Mouse (Mus musculus) hindbrain, embryonic 12.5 days (tissue): ENCODE measurements around the gene Relt. TPM values are rescaled to one million over a fixed set of nuclear protein-coding genes. Genes with fewer than 3 reads are reported as not detected.
"Not testable (repeated sequence)": the region's sequence is repeated elsewhere in the genome, so short reads cannot be mapped to it uniquely, and the experiment has no call there.

Experiments
- ATAC-seq: fragments of 200-750 bp; cut with Nextera tagmentation; 2 replicates; pipeline ENCODE4 v1.8.0; 2017; ENCODE audit warnings: moderate TSS enrichment; ENCODE audit not compliant: low FRiP score
- H3K27ac ChIP-seq: fragments of 300-500 bp; sonication (generic); 2 replicates; pipeline ENCODE4 v1.5.1; 2016; ENCODE audit warnings: mild to moderate bottlenecking
- H3K27me3 ChIP-seq: fragments of 300-500 bp; sonication (generic); 2 replicates; pipeline ENCODE4 v1.6.1; 2016; ENCODE audit warnings: mild to moderate bottlenecking
- H3K36me3 ChIP-seq: fragments of 300-500 bp; sonication (generic); 2 replicates; pipeline ENCODE4 v1.6.1; 2016; ENCODE audit warnings: mild to moderate bottlenecking
- H3K4me1 ChIP-seq: fragments of 300-500 bp; sonication (generic); 2 replicates; pipeline ENCODE4 v1.6.1; 2016
- H3K4me2 ChIP-seq: fragments of 300-500 bp; sonication (generic); replicated peaks from 2 replicates; pipeline ENCODE4 v1.6.1; 2016; ENCODE audit warnings: mild to moderate bottlenecking
- H3K4me3 ChIP-seq: fragments of 300-500 bp; sonication (generic); 2 replicates; pipeline ENCODE4 v1.5.1; 2016; ENCODE audit warnings: mild to moderate bottlenecking
- H3K9ac ChIP-seq: fragments of 300-500 bp; sonication (generic); 2 replicates; pipeline ENCODE4 v1.6.1; 2016; ENCODE audit warnings: mild to moderate bottlenecking, moderate library complexity
- H3K9me3 ChIP-seq: fragments of 300-500 bp; sonication (generic); replicated peaks from 2 replicates; pipeline ENCODE4 v1.6.1; 2016; ENCODE audit warnings: mild to moderate bottlenecking
- WGBS: fragments of 180-500 bp; shearing (Covaris S2); methylation state at CpG from one replicate; pipeline ENCODE4 v1.1.7; 2016; 5-methylcytosine and 5-hydroxymethylcytosine counted together
- polyA plus RNA-seq: library from polyadenylated mRNA; unstranded; fragments of >200 nt; fragmentation: Nextera tagmentation; extraction: Ambion mirVana; gene quantifications from 2 replicates; pipeline ENCODE4 v1.2.1, GENCODE M21; 2016

Relt gene
- polyA plus RNA-seq, 1 experiment from 2014 or later = 3.6 TPM

- no peaks in the 10 kb centered on the region for H3K36me3 ChIP-seq
- no peak for ATAC-seq
- no peak overlapping the region for H3K4me3 ChIP-seq
- 47% methylated on average over 6 of the region's 6 CpGs for WGBS
- H3K27ac ChIP-seq = no peak overlapping the region
- no peaks in the 10 kb centered on the region for H3K9me3 ChIP-seq
- H3K4me2 ChIP-seq = no peak overlapping the region
- H3K9ac ChIP-seq = no peak overlapping the region
- H3K27me3 ChIP-seq = no peaks in the 10 kb centered on the region
- peaks cover 30% of the 10 kb centered on the region for H3K4me1 ChIP-seq
Measured at GRCm38 (mm10) chr7:100854137-100854814, 9.0 kb downstream of the Relt start.

- WGBS = 72% methylated on average over 3 of the region's 3 CpGs
Measured at GRCm38 (mm10) chr7:100853396-100853795, 9.8 kb downstream of the Relt start.

DNA sequence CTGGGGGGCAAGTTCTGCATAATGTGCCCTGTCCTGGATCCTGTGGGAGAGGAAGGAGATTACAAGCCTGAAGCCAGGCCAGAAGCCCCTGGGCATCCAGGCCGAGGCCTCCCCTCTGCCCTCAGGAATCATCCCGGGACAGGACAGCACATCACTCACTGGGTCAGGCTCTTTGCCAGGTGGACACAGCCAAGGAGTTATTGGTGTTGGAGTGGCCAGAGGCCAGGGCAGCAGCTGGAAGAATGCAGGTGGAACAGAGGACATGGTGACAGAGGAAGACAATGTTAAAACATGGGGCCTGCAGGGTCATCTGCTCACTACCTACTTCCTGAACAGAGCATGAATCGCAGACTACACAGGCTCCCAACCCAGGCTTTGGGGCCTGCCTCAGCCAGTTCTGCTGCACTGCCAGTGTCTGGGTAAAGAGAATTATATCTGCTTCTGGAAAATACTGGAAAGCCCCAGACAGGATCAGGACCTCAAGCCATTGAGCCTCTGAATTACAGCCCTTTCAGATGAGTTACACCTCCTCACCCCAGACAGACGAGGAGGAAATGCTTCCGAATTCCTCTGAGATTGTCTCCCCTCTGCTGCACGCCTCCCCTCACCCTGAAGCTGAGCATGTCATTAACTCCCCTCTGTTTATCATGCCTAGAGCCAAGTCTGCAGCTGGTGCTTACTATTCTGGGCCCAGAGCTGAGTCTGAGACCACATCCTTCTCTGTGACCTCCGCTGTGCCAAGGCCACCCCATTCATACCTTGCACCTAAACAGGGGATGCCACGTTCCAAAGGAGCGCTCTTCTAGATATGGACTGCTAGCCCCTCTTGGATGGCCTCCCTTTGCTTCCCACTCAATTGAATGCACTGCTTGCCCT is 11.5 kb downstream of the Relt start:
- no peaks in the 10 kb centered on the region for H3K9me3 ChIP-seq
- H3K9ac ChIP-seq = no peak overlapping the region
- WGBS = 75% methylated on average over 9 of the region's 9 CpGs
- H3K27me3 ChIP-seq = no peaks in the 10 kb centered on the region
- H3K27ac ChIP-seq = no peak overlapping the region
- H3K36me3 ChIP-seq = no peaks in the 10 kb centered on the region
- H3K4me3 ChIP-seq = no peak overlapping the region
- H3K4me2 ChIP-seq = no peak overlapping the region
- ATAC-seq = no peak
- peaks cover 26% of the 10 kb centered on the region for H3K4me1 ChIP-seq

More at GRCm38 (mm10) chr7:100853396-100853795, 9.8 kb downstream of the Relt start:
- Histone ChIP-seq H3K4me2 (no peak overlapping the region), H3K36me3 (no peaks in the 10 kb centered on the region), H3K9ac (no peak overlapping the region), H3K27ac (no peak overlapping the region), H3K4me3 (no peak overlapping the region), H3K4me1 (peaks cover 30% of the 10 kb centered on the region), H3K9me3 (no peaks in the 10 kb centered on the region), H3K27me3 (no peaks in the 10 kb centered on the region)
- no peak for ATAC-seq

GRCm38 (mm10) chr7:100849508-100849907 is 13.7 kb downstream of the Relt start:
- H3K4me3 ChIP-seq = no peak overlapping the region
- no peaks in the 10 kb centered on the region for H3K27me3 ChIP-seq
- no peak overlapping the region for H3K4me2 ChIP-seq
- ATAC-seq = no peak
- H3K36me3 ChIP-seq = no peaks in the 10 kb centered on the region
- no peaks in the 10 kb centered on the region for H3K9me3 ChIP-seq
- no peak overlapping the region for H3K9ac ChIP-seq
- WGBS = 95% methylated on average over 2 of the region's 2 CpGs
- no peak overlapping the region for H3K27ac ChIP-seq
- H3K4me1 ChIP-seq = peaks cover 21% of the 10 kb centered on the region

- no peaks in the 10 kb centered on the region for H3K9me3 ChIP-seq
- WGBS = 32% methylated on average over 6 of the region's 6 CpGs
- peaks cover 16% of the 10 kb centered on the region for H3K4me1 ChIP-seq
- ATAC-seq = no peak
- H3K27me3 ChIP-seq = no peaks in the 10 kb centered on the region
- no peak overlapping the region for H3K9ac ChIP-seq
- no peak overlapping the region for H3K4me2 ChIP-seq
- H3K4me3 ChIP-seq = no peak overlapping the region
- no peaks in the 10 kb centered on the region for H3K36me3 ChIP-seq
- no peak overlapping the region for H3K27ac ChIP-seq
Measured at GRCm38 (mm10) chr7:100848744-100849143, 14.5 kb downstream of the Relt start.

- no peaks in the 10 kb centered on the region for H3K27me3 ChIP-seq
- WGBS = 86% methylated on average over 6 of the region's 6 CpGs
- no peak overlapping the region for H3K27ac ChIP-seq
- ATAC-seq = no peak
- peaks cover 13% of the 10 kb centered on the region for H3K4me1 ChIP-seq
- no peaks in the 10 kb centered on the region; the same call in 1 of the 2 replicates for H3K36me3 ChIP-seq
- no peak overlapping the region for H3K4me2 ChIP-seq
- no peak overlapping the region for H3K4me3 ChIP-seq
- no peak overlapping the region for H3K9ac ChIP-seq
- no peaks in the 10 kb centered on the region for H3K9me3 ChIP-seq
Measured at GRCm38 (mm10) chr7:100847131-100847530, 16.1 kb downstream of the Relt start.

- H3K27ac ChIP-seq, H3K4me3 ChIP-seq, ATAC-seq, H3K36me3 ChIP-seq, H3K9me3 ChIP-seq, H3K4me2 ChIP-seq, H3K9ac ChIP-seq, H3K27me3 ChIP-seq, H3K4me1 ChIP-seq: not testable (repeated sequence)
- WGBS = 84% methylated on average over 7 of the region's 7 CpGs
Measured at GRCm38 (mm10) chr7:100846033-100846432, 17.2 kb downstream of the Relt start.

- Histone ChIP-seq H3K4me1 (0 out of 2 replicates have a peak, but pooled peaks cover 2% of the 10 kb centered on the region), H3K9ac (no peak overlapping the region), H3K9me3 (no peaks in the 10 kb centered on the region), H3K4me3 (no peak overlapping the region), H3K27me3 (no peaks in the 10 kb centered on the region), H3K4me2 (no peak overlapping the region), H3K27ac (no peak overlapping the region), H3K36me3 (peaks cover 3% of the 10 kb centered on the region; the same call in 1 of the 2 replicates)
- WGBS = 48% methylated on average over 1 of the region's 1 CpGs
- no peak for ATAC-seq
Measured at GRCm38 (mm10) chr7:100845412-100845811, 17.8 kb downstream of the Relt start.

- no peaks in the 10 kb centered on the region for H3K9me3 ChIP-seq
- peaks cover 3% of the 10 kb centered on the region; the same call in 1 of the 2 replicates for H3K36me3 ChIP-seq
- no peak overlapping the region for H3K9ac ChIP-seq
- no peak overlapping the region for H3K4me2 ChIP-seq
- no peaks in the 10 kb centered on the region for H3K27me3 ChIP-seq
- ATAC-seq = no peak
- 0 out of 2 replicates have a peak, but pooled peaks cover 2% of the 10 kb centered on the region for H3K4me1 ChIP-seq
- H3K4me3 ChIP-seq = no peak overlapping the region
- H3K27ac ChIP-seq = no peak overlapping the region
Measured at GRCm38 (mm10) chr7:100845026-100845400, 18.2 kb downstream of the Relt start.

GRCm38 (mm10) chr7:100844385-100845025 is 18.7 kb downstream of the Relt start:
- H3K27ac ChIP-seq = no peak overlapping the region
- WGBS = 77% methylated on average over 2 of the region's 2 CpGs

GRCm38 (mm10) chr7:100843866-100844265 is 19.4 kb downstream of the Relt start:
- Histone ChIP-seq H3K4me1 (0 out of 2 replicates have a peak, but pooled peaks cover 2% of the 10 kb centered on the region), H3K27ac (no peak overlapping the region), H3K27me3 (no peaks in the 10 kb centered on the region), H3K9me3 (no peaks in the 10 kb centered on the region), H3K9ac (no peak overlapping the region), H3K36me3 (peaks cover 3% of the 10 kb centered on the region; the same call in 1 of the 2 replicates), H3K4me3 (no peak overlapping the region), H3K4me2 (no peak overlapping the region)
- ATAC-seq = no peak
- 93% methylated on average over 2 of the region's 2 CpGs for WGBS

More at GRCm38 (mm10) chr7:100844385-100845025, 18.7 kb downstream of the Relt start:
- no peaks in the 10 kb centered on the region for H3K9me3 ChIP-seq
- H3K4me3 ChIP-seq = no peak overlapping the region
- no peak overlapping the region for H3K4me2 ChIP-seq
- 0 out of 2 replicates have a peak, but pooled peaks cover 2% of the 10 kb centered on the region for H3K4me1 ChIP-seq
- no peak for ATAC-seq
- no peaks in the 10 kb centered on the region for H3K27me3 ChIP-seq
- no peak overlapping the region for H3K9ac ChIP-seq
- H3K36me3 ChIP-seq = peaks cover 3% of the 10 kb centered on the region; the same call in 1 of the 2 replicates

DNA sequence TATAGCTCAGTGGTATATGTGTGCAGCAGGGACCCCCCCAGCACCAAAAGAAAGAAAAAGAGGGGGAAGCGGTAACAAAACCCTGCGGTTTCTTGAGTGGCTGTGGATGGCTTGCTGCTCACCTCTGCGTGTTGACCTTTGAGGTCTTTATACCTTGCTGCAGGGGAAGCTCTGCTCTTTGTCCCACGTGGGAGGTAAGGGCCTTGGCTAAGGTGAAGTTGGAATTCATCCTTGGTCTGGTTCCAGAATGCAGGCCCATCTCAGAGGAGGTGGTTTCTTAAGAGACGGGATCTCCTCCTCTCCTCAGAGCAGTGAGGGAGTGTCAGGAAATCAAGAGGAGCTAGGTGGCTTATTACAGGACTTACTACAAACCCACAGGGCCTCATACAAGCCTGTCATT is 21.1 kb downstream of the Relt start:
- H3K27me3 ChIP-seq = no peaks in the 10 kb centered on the region
- no peak overlapping the region for H3K9ac ChIP-seq
- no peak for ATAC-seq
- H3K4me2 ChIP-seq = no peak overlapping the region
- no peak overlapping the region for H3K4me3 ChIP-seq
- peaks cover 6% of the 10 kb centered on the region for H3K36me3 ChIP-seq
- 91% methylated on average over 5 of the region's 5 CpGs for WGBS
- H3K9me3 ChIP-seq = no peaks in the 10 kb centered on the region
- no peak overlapping the region for H3K27ac ChIP-seq
- H3K4me1 ChIP-seq = 0 out of 2 replicates have a peak, but pooled peaks cover 2% of the 10 kb centered on the region
